In genomic region chr3:52780356-52780755, GRCm38 (mm10) we compare ENCODE assay signal across 15 mouse cellular contexts.
"Had no signal": no experiment of that assay in that cellular context is flagged by ENCODE, and none has a peak within 500 bp of the region (broad histone marks: within the 10 kb centered on the region; RNA-seq: fewer than 3 reads in every experiment).

No protein-coding gene starts in this region.

- H3K27me3 ChIP-seq: liver, embryonic 12.5 days; lung, embryonic 15.5 days had no signal

- H3K9ac ChIP-seq: limb, embryonic 15.5 days; liver, embryonic 12.5 days; lung, embryonic 15.5 days had no signal

- H3K4me3 ChIP-seq: layer of hippocampus, adult 2 months; limb, embryonic 15.5 days; liver, embryonic 12.5 days; lung, embryonic 15.5 days; midbrain, embryonic 10.5 days had no signal

- DNase-seq: kidney, adult 18-20 months; kidney, postnatal 10 days; kidney, postnatal 4 days; left cerebral cortex, postnatal 4 days; lung, postnatal 14 days; right cerebral cortex, adult 18-20 months; right cerebral cortex, postnatal 25 days; thymus, postnatal 4 days had no signal

- H3K4me2 ChIP-seq: limb, embryonic 15.5 days; liver, embryonic 12.5 days; lung, embryonic 15.5 days had no signal

- H3K36me3 ChIP-seq: limb, embryonic 15.5 days; liver, embryonic 12.5 days; lung, embryonic 15.5 days; midbrain, embryonic 10.5 days had no signal

- H3K27ac ChIP-seq: layer of hippocampus, adult 2 months; limb, embryonic 15.5 days; liver, embryonic 12.5 days; lung, embryonic 15.5 days; midbrain, embryonic 10.5 days; stomach, postnatal 0 days had no signal

- ATAC-seq: liver, embryonic 12.5 days; midbrain, embryonic 16.5 days had no signal

- H3K9me3 ChIP-seq: limb, embryonic 15.5 days; liver, embryonic 12.5 days; lung, embryonic 15.5 days; midbrain, embryonic 10.5 days had no signal

- H3K4me1 ChIP-seq: limb, embryonic 15.5 days; liver, embryonic 12.5 days; lung, embryonic 15.5 days; midbrain, embryonic 10.5 days had no signal
